Mouse (Mus musculus): Measurements from ENCODE around the gene Gata1. TPM values are rescaled to one million over a fixed set of nuclear protein-coding genes. Genes with fewer than 3 reads are reported as not detected.
"Not testable (repeated sequence)": the region's sequence is repeated elsewhere in the genome, so short reads cannot be mapped to it uniquely, and the experiment has no call there.

The Gata1 gene
- polyA plus RNA-seq, 1 experiment from 2014 or later = 3.4 TPM

- no peaks in the 10 kb centered on the region for H3K36me3 ChIP-seq (ENCODE audit: control insufficient read depth, insufficient read depth, low read length)
- no peak for ATAC-seq (ENCODE audit: insufficient number of reproducible peaks, low FRiP score, low TSS enrichment, low read depth)
- H3K9me3 ChIP-seq (ENCODE audit: control insufficient read depth, low read length) = no peaks in the 10 kb centered on the region
- WGBS = 13% methylated on average over 2 of the region's 2 CpGs
- H3K4me2 ChIP-seq (ENCODE audit: low read depth, severe bottlenecking) = no peak overlapping the region
- no peak overlapping the region for H3K27ac ChIP-seq (replicated peaks; ENCODE audit: low read depth, low read length)
- no peaks in the 10 kb centered on the region for H3K27me3 ChIP-seq (ENCODE audit: control insufficient read depth, insufficient read depth, low read length)
- H3K4me1 ChIP-seq (ENCODE audit: control insufficient read depth, insufficient read depth, low read length) = no peaks in the 10 kb centered on the region
- no peak overlapping the region for H3K4me3 ChIP-seq (ENCODE audit: low read depth, low read length)
- no peak for DNase-seq (ENCODE audit: low spot score)
- H3K9ac ChIP-seq (ENCODE audit: low read length) = no peak overlapping the region
These were observed 35.3 kb upstream of the Gata1 start for GRCm38 (mm10) chrX:8013157-8013556.

- H3K4me1 ChIP-seq (ENCODE audit: control insufficient read depth, insufficient read depth, low read length); H3K9ac ChIP-seq (ENCODE audit: low read length); H3K4me3 ChIP-seq (ENCODE audit: low read depth, low read length); H3K36me3 ChIP-seq (ENCODE audit: control insufficient read depth, insufficient read depth, low read length); H3K27ac ChIP-seq (replicated peaks; ENCODE audit: low read depth, low read length); H3K4me2 ChIP-seq (ENCODE audit: low read depth, severe bottlenecking); DNase-seq (ENCODE audit: low spot score); H3K9me3 ChIP-seq (ENCODE audit: control insufficient read depth, low read length); H3K27me3 ChIP-seq (ENCODE audit: control insufficient read depth, insufficient read depth, low read length); ATAC-seq (ENCODE audit: insufficient number of reproducible peaks, low FRiP score, low TSS enrichment, low read depth): not testable (repeated sequence)
- WGBS = 87% methylated on average over 4 of the region's 4 CpGs
These were observed 31.5 kb upstream of the Gata1 start for GRCm38 (mm10) chrX:8009356-8009755.

GRCm38 (mm10) chrX:8008543-8008942 is 30.7 kb upstream of the Gata1 start:
- H3K4me3 ChIP-seq (ENCODE audit: low read depth, low read length) = no peak overlapping the region
- 43% methylated on average over 5 of the region's 5 CpGs for WGBS
- no peak for DNase-seq (ENCODE audit: low spot score)
- no peak overlapping the region for H3K9ac ChIP-seq (ENCODE audit: low read length)
- ATAC-seq (ENCODE audit: insufficient number of reproducible peaks, low FRiP score, low TSS enrichment, low read depth) = no peak
- no peaks in the 10 kb centered on the region for H3K4me1 ChIP-seq (ENCODE audit: control insufficient read depth, insufficient read depth, low read length)
- H3K36me3 ChIP-seq (ENCODE audit: control insufficient read depth, insufficient read depth, low read length) = no peaks in the 10 kb centered on the region
- no peak overlapping the region for H3K4me2 ChIP-seq (ENCODE audit: low read depth, severe bottlenecking)
- no peaks in the 10 kb centered on the region for H3K27me3 ChIP-seq (ENCODE audit: control insufficient read depth, insufficient read depth, low read length)
- H3K9me3 ChIP-seq (ENCODE audit: control insufficient read depth, low read length) = no peaks in the 10 kb centered on the region
- H3K27ac ChIP-seq (replicated peaks; ENCODE audit: low read depth, low read length) = no peak overlapping the region

GRCm38 (mm10) chrX:8002971-8003370 is 25.1 kb upstream of the Gata1 start:
- H3K4me2 ChIP-seq (ENCODE audit: low read depth, severe bottlenecking) = no peak overlapping the region
- no peaks in the 10 kb centered on the region for H3K9me3 ChIP-seq (ENCODE audit: control insufficient read depth, low read length)
- WGBS = 56% methylated on average over 4 of the region's 4 CpGs
- DNase-seq (ENCODE audit: low spot score) (no peak), ATAC-seq (ENCODE audit: insufficient number of reproducible peaks, low FRiP score, low TSS enrichment, low read depth) (no peak)
- no peak overlapping the region for H3K27ac ChIP-seq (replicated peaks; ENCODE audit: low read depth, low read length)
- no peaks in the 10 kb centered on the region for H3K36me3 ChIP-seq (ENCODE audit: control insufficient read depth, insufficient read depth, low read length)
- H3K27me3 ChIP-seq (ENCODE audit: control insufficient read depth, insufficient read depth, low read length) = no peaks in the 10 kb centered on the region
- no peak overlapping the region for H3K9ac ChIP-seq (ENCODE audit: low read length)
- no peak overlapping the region for H3K4me3 ChIP-seq (ENCODE audit: low read depth, low read length)
- H3K4me1 ChIP-seq (ENCODE audit: control insufficient read depth, insufficient read depth, low read length) = no peaks in the 10 kb centered on the region

GRCm38 (mm10) chrX:8002001-8002400 is 24.1 kb upstream of the Gata1 start:
- Histone ChIP-seq H3K27ac (replicated peaks; ENCODE audit: low read depth, low read length) (no peak overlapping the region), H3K4me2 (ENCODE audit: low read depth, severe bottlenecking) (no peak overlapping the region), H3K4me1 (ENCODE audit: control insufficient read depth, insufficient read depth, low read length) (no peaks in the 10 kb centered on the region), H3K4me3 (ENCODE audit: low read depth, low read length) (no peak overlapping the region), H3K27me3 (ENCODE audit: control insufficient read depth, insufficient read depth, low read length) (no peaks in the 10 kb centered on the region), H3K9me3 (ENCODE audit: control insufficient read depth, low read length) (no peaks in the 10 kb centered on the region), H3K9ac (ENCODE audit: low read length) (no peak overlapping the region), H3K36me3 (ENCODE audit: control insufficient read depth, insufficient read depth, low read length) (no peaks in the 10 kb centered on the region)
- ATAC-seq (ENCODE audit: insufficient number of reproducible peaks, low FRiP score, low TSS enrichment, low read depth) = no peak
- WGBS = 23% methylated on average over 5 of the region's 5 CpGs
- no peak for DNase-seq (ENCODE audit: low spot score)

GRCm38 (mm10) chrX:8000546-8001192 is 22.8 kb upstream of the Gata1 start:
- Histone ChIP-seq H3K4me3 (ENCODE audit: low read depth, low read length) (no peak overlapping the region), H3K9ac (ENCODE audit: low read length) (no peak overlapping the region), H3K9me3 (ENCODE audit: control insufficient read depth, low read length) (no peaks in the 10 kb centered on the region), H3K4me1 (ENCODE audit: control insufficient read depth, insufficient read depth, low read length) (no peaks in the 10 kb centered on the region), H3K27me3 (ENCODE audit: control insufficient read depth, insufficient read depth, low read length) (no peaks in the 10 kb centered on the region), H3K27ac (replicated peaks; ENCODE audit: low read depth, low read length) (no peak overlapping the region), H3K36me3 (ENCODE audit: control insufficient read depth, insufficient read depth, low read length) (no peaks in the 10 kb centered on the region), H3K4me2 (ENCODE audit: low read depth, severe bottlenecking) (no peak overlapping the region)
- DNase-seq (ENCODE audit: low spot score) (no peak), ATAC-seq (ENCODE audit: insufficient number of reproducible peaks, low FRiP score, low TSS enrichment, low read depth) (no peak)
- WGBS = 81% methylated on average over 3 of the region's 3 CpGs

GRCm38 (mm10) chrX:7993068-7993735 is 15.3 kb upstream of the Gata1 start:
- Histone ChIP-seq H3K4me2 (ENCODE audit: low read depth, severe bottlenecking) (no peak overlapping the region), H3K36me3 (ENCODE audit: control insufficient read depth, insufficient read depth, low read length) (no peaks in the 10 kb centered on the region), H3K9me3 (ENCODE audit: control insufficient read depth, low read length) (no peaks in the 10 kb centered on the region), H3K27ac (replicated peaks; ENCODE audit: low read depth, low read length) (no peak overlapping the region), H3K27me3 (ENCODE audit: control insufficient read depth, insufficient read depth, low read length) (no peaks in the 10 kb centered on the region), H3K9ac (ENCODE audit: low read length) (no peak overlapping the region), H3K4me3 (ENCODE audit: low read depth, low read length) (no peak overlapping the region), H3K4me1 (ENCODE audit: control insufficient read depth, insufficient read depth, low read length) (no peaks in the 10 kb centered on the region)
- WGBS = 72% methylated on average over 10 of the region's 10 CpGs
- DNase-seq (ENCODE audit: low spot score) = no peak
- ATAC-seq (ENCODE audit: insufficient number of reproducible peaks, low FRiP score, low TSS enrichment, low read depth) = no peak

GRCm38 (mm10) chrX:7992379-7993067 is 14.7 kb upstream of the Gata1 start:
- no peak for ATAC-seq (ENCODE audit: insufficient number of reproducible peaks, low FRiP score, low TSS enrichment, low read depth)
- H3K36me3 ChIP-seq (ENCODE audit: control insufficient read depth, insufficient read depth, low read length) = no peaks in the 10 kb centered on the region
- no peaks in the 10 kb centered on the region for H3K9me3 ChIP-seq (ENCODE audit: control insufficient read depth, low read length)
- H3K4me2 ChIP-seq (ENCODE audit: low read depth, severe bottlenecking) = no peak overlapping the region
- no peaks in the 10 kb centered on the region for H3K27me3 ChIP-seq (ENCODE audit: control insufficient read depth, insufficient read depth, low read length)
- H3K4me1 ChIP-seq (ENCODE audit: control insufficient read depth, insufficient read depth, low read length) = no peaks in the 10 kb centered on the region
- H3K4me3 ChIP-seq (ENCODE audit: low read depth, low read length) = no peak overlapping the region
- H3K27ac ChIP-seq (replicated peaks; ENCODE audit: low read depth, low read length) = no peak overlapping the region
- DNase-seq (ENCODE audit: low spot score) = no peak
- 62% methylated on average over 8 of the region's 8 CpGs for WGBS
- H3K9ac ChIP-seq (ENCODE audit: low read length) = no peak overlapping the region

All from limb, embryonic 11.5 days (tissue).